Mouse (Mus musculus) left cerebral cortex, adult 9 months (tissue): Measurements from ENCODE around the gene Smad9.

ENCODE experiments used
- DNase-seq, 2 experiments: peaks; one replicate each; pipeline ENCODE4 v3.0.0; 2022; ENCODE audit warnings: low spot score in 2 of 2

The Smad9 gene

GRCm38 (mm10) chr3:54809111-54809510 is 53.7 kb downstream of the Smad9 start:
- no peak for DNase-seq

- DNase-seq: no peak
Measured at GRCm38 (mm10) chr3:54811616-54812015, 56.2 kb downstream of the Smad9 start.

GRCm38 (mm10) chr3:54813418-54813988 is 58.1 kb downstream of the Smad9 start:
- DNase-seq: peak in 1 of 2 experiments; percentile 34

- no peak for DNase-seq
Measured at GRCm38 (mm10) chr3:54814622-54815021, 59.2 kb downstream of the Smad9 start.

GRCm38 (mm10) chr3:54815292-54815691 is 59.9 kb downstream of the Smad9 start:
- DNase-seq: peak in 1 of 2 experiments; percentile 37

- no peak for DNase-seq
Measured at GRCm38 (mm10) chr3:54822526-54822925, 67.1 kb downstream of the Smad9 start.

GRCm38 (mm10) chr3:54832491-54832890 is 77.1 kb downstream of the Smad9 start:
- no peak for DNase-seq

- DNase-seq: peak in 1 of 2 experiments; percentile 31
Measured at GRCm38 (mm10) chr3:54835421-54835820, 80.0 kb downstream of the Smad9 start.
